Mouse (Mus musculus) adrenal gland, adult 2 months (tissue): ENCODE data around the gene Ormdl3. TPM values are rescaled to one million over a fixed set of nuclear protein-coding genes. Genes with fewer than 3 reads are reported as not detected.

Experiments used
- DNase-seq: peaks from one replicate; pipeline ENCODE4 v3.0.0; 2021
- polyA plus RNA-seq: library from polyadenylated mRNA; depleted of rRNA; stranded (reverse); fragments of >200 nt; gene quantifications from 2 replicates; pipeline ENCODE4 v1.2.3, GENCODE M21; 2012; rRNA removed
- total RNA-seq, 2 experiments: library from RNA; stranded (reverse); gene quantifications; 2 replicates each; pipeline ENCODE4 v1.2.3; 2021

Ormdl3 gene
- total and polyA plus RNA-seq, 3 experiments: 94.9 to 180 (median 151) TPM

GRCm38 (mm10) chr11:98550975-98551828, 36.0 kb downstream of the Ormdl3 start, which contains the start of gene Zpbp2:
Gene Zpbp2, plus strand, starts transcription at chr11:98551097.
- peak; percentile 95 for DNase-seq

GRCm38 (mm10) chr11:98550311-98550974, 36.7 kb downstream of the Ormdl3 start:
- no peak for DNase-seq

- no peak for DNase-seq
Measured at GRCm38 (mm10) chr11:98549363-98549762, 37.8 kb downstream of the Ormdl3 start.

GRCm38 (mm10) chr11:98547308-98547693, 39.9 kb downstream of the Ormdl3 start:
- no peak for DNase-seq

- DNase-seq: no peak
Measured at GRCm38 (mm10) chr11:98546529-98547307, 40.5 kb downstream of the Ormdl3 start.

GRCm38 (mm10) chr11:98545711-98546231, 41.4 kb downstream of the Ormdl3 start, which contains the start of gene Ikzf3:
Gene Ikzf3, minus strand, starts transcription at chr11:98546031.
- peak; percentile 56 for DNase-seq

GRCm38 (mm10) chr11:98544890-98545677, 42.1 kb downstream of the Ormdl3 start:
- no peak for DNase-seq

- DNase-seq: no peak
Measured at GRCm38 (mm10) chr11:98543414-98543813, 43.8 kb downstream of the Ormdl3 start.

GRCm38 (mm10) chr11:98542553-98542952, 44.6 kb downstream of the Ormdl3 start:
- no peak for DNase-seq

GRCm38 (mm10) chr11:98540319-98540718, 46.8 kb downstream of the Ormdl3 start:
- DNase-seq: no peak

- DNase-seq: no peak
Measured at GRCm38 (mm10) chr11:98537480-98538034, 49.6 kb downstream of the Ormdl3 start.

Other genes starting within 250 kb of the Ormdl3 start
- under 1 TPM; 0.17 to 0.55 TPM for gene Ppp1r1b, start 239.0 kb downstream of the Ormdl3 start, total RNA-seq
- 0.22 and 0.37 TPM in 2 replicates for gene Ppp1r1b, start 239.0 kb downstream of the Ormdl3 start, polyA plus RNA-seq
- gene Stard3, start 229.0 kb downstream of the Ormdl3 start, total RNA-seq: 10 to 100 TPM; 20.8 to 23.5 TPM
- 65.3 and 67.8 TPM in 2 replicates for gene Stard3, start 229.0 kb downstream of the Ormdl3 start, polyA plus RNA-seq
- under 1 TPM; 0.31 to 0.32 TPM for gene Tcap, start 203.6 kb downstream of the Ormdl3 start, total RNA-seq
- 0.46 and 0.54 TPM in 2 replicates for gene Tcap, start 203.6 kb downstream of the Ormdl3 start, polyA plus RNA-seq
- gene Pnmt, start 200.9 kb downstream of the Ormdl3 start, total RNA-seq: 100 to 1,000 TPM; 314 to 601 TPM
- gene Pnmt, start 200.9 kb downstream of the Ormdl3 start, polyA plus RNA-seq: 379 and 598 TPM in 2 replicates
- gene Pgap3, start 186.9 kb downstream of the Ormdl3 start, total RNA-seq: 1 to 10 TPM; 4.7 to 5.9 TPM
- gene Pgap3, start 186.9 kb downstream of the Ormdl3 start, polyA plus RNA-seq: 18.4 and 20.3 TPM in 2 replicates
- gene Erbb2, start 174.9 kb downstream of the Ormdl3 start, total RNA-seq: 1 to 10 TPM; 2.4 to 5.9 TPM
- 7.0 and 7.2 TPM in 2 replicates for gene Erbb2, start 174.9 kb downstream of the Ormdl3 start, polyA plus RNA-seq
- 10 to 100 TPM; 88.5 to 93.5 TPM for gene Mien1, start 148.4 kb downstream of the Ormdl3 start, total RNA-seq
- 43.0 and 49.2 TPM in 2 replicates for gene Mien1, start 148.4 kb downstream of the Ormdl3 start, polyA plus RNA-seq
- gene Grb7, start 141.0 kb downstream of the Ormdl3 start, total RNA-seq: under 1 TPM; 0.35 to 0.45 TPM
- 0.97 and 1.1 TPM in 2 replicates for gene Grb7, start 141.0 kb downstream of the Ormdl3 start, polyA plus RNA-seq
- gene Ikzf3, start 41.3 kb downstream of the Ormdl3 start, total RNA-seq: under 1 TPM; 0.72 to 0.86 TPM
- gene Ikzf3, start 41.3 kb downstream of the Ormdl3 start, polyA plus RNA-seq: 0.10 and 0.36 TPM in 2 replicates
- gene Zpbp2, start 36.3 kb downstream of the Ormdl3 start, total RNA-seq: under 1 TPM; 0.66 to 0.69 TPM
- gene Zpbp2, start 36.3 kb downstream of the Ormdl3 start, polyA plus RNA-seq: 0.10 and 0.30 TPM in 2 replicates
- gene Lrrc3c, start 10.9 kb upstream of the Ormdl3 start, total RNA-seq: not detected
- not detected in 2 replicates for gene Lrrc3c, start 10.9 kb upstream of the Ormdl3 start, polyA plus RNA-seq
- 10 to 100 TPM in 1 of 2 experiments, 1 to 10 TPM in 1; 6.3 to 15.3 TPM for gene Gm12355, start 38.3 kb upstream of the Ormdl3 start, total RNA-seq
- not detected in 2 replicates for gene Gm12355, start 38.3 kb upstream of the Ormdl3 start, polyA plus RNA-seq
- gene Gsdma3, start 39.0 kb upstream of the Ormdl3 start, total RNA-seq: 10 to 100 TPM in 1 of 2 experiments, 1 to 10 TPM in 1; 4.7 to 19.4 TPM
- not detected in 2 replicates for gene Gsdma3, start 39.0 kb upstream of the Ormdl3 start, polyA plus RNA-seq
- gene Gsdma2, start 59.4 kb upstream of the Ormdl3 start, total RNA-seq: under 1 TPM; 0.35 to 0.69 TPM
- 0.12 TPM in 2 replicates for gene Gsdma2, start 59.4 kb upstream of the Ormdl3 start, polyA plus RNA-seq
- gene Gsdma, start 77.0 kb upstream of the Ormdl3 start, total RNA-seq: not detected
- not detected in 2 replicates for gene Gsdma, start 77.0 kb upstream of the Ormdl3 start, polyA plus RNA-seq
- 100 to 1,000 TPM; 128 to 130 TPM for gene Psmd3, start 95.2 kb upstream of the Ormdl3 start, total RNA-seq
- gene Psmd3, start 95.2 kb upstream of the Ormdl3 start, polyA plus RNA-seq: 177 and 195 TPM in 2 replicates
- gene Csf3, start 113.9 kb upstream of the Ormdl3 start, total RNA-seq: not detected
- gene Csf3, start 113.9 kb upstream of the Ormdl3 start, polyA plus RNA-seq: 0.26 TPM in 1 of 2 replicates, not detected in the other
- 10 to 100 TPM; 45.3 to 55.1 TPM for gene Med24, start 142.1 kb upstream of the Ormdl3 start, total RNA-seq
- gene Med24, start 142.1 kb upstream of the Ormdl3 start, polyA plus RNA-seq: 74.3 and 99.6 TPM in 2 replicates
- gene Thra, start 153.3 kb upstream of the Ormdl3 start, total RNA-seq: 10 to 100 TPM; 84.6 to 86.1 TPM
- 105 and 132 TPM in 2 replicates for gene Thra, start 153.3 kb upstream of the Ormdl3 start, polyA plus RNA-seq
- gene Nr1d1, start 188.0 kb upstream of the Ormdl3 start, total RNA-seq: 100 to 1,000 TPM; 135 to 155 TPM
- gene Nr1d1, start 188.0 kb upstream of the Ormdl3 start, polyA plus RNA-seq: 404 and 577 TPM in 2 replicates
- gene Msl1, start 208.1 kb upstream of the Ormdl3 start, total RNA-seq: 10 to 100 TPM; 80.9 to 98.0 TPM
- 63.2 and 65.0 TPM in 2 replicates for gene Msl1, start 208.1 kb upstream of the Ormdl3 start, polyA plus RNA-seq
- 10 to 100 TPM; 30.0 to 32.3 TPM for gene Casc3, start 217.5 kb upstream of the Ormdl3 start, total RNA-seq
- gene Casc3, start 217.5 kb upstream of the Ormdl3 start, polyA plus RNA-seq: 27.9 and 30.2 TPM in 2 replicates
- under 1 TPM; 0.29 to 0.79 TPM for gene Rapgefl1, start 249.4 kb upstream of the Ormdl3 start, total RNA-seq
- gene Rapgefl1, start 249.4 kb upstream of the Ormdl3 start, polyA plus RNA-seq: 1.5 and 1.9 TPM in 2 replicates